Mouse (Mus musculus): ENCODE data around the gene Itga1. TPM values are rescaled to one million over a fixed set of nuclear protein-coding genes. Genes with fewer than 3 reads are reported as not detected.

Gene Itga1
- polyA plus RNA-seq, 1 experiment from 2014 or later = 8.2 TPM

- peak overlapping the region; percentile 3; the same call in 1 of the 2 replicates for H3K4me2 ChIP-seq (ENCODE audit: low read length)
- WGBS = 4% methylated on average over 9 of the region's 9 CpGs
- peaks cover 4% of the 10 kb centered on the region for H3K9me3 ChIP-seq (ENCODE audit: control insufficient read depth, low read length)
- H3K4me3 ChIP-seq (replicated peaks; ENCODE audit: low read depth, low read length) = no peak overlapping the region
- peaks cover 9% of the 10 kb centered on the region; the same call in 1 of the 2 replicates for H3K4me1 ChIP-seq (ENCODE audit: control insufficient read depth, insufficient read depth, low read length)
- H3K27ac ChIP-seq (replicated peaks; ENCODE audit: low read depth, low read length) = peak overlapping the region; percentile 65
- H3K36me3 ChIP-seq (ENCODE audit: control insufficient read depth, insufficient read depth, low read length) = no peaks in the 10 kb centered on the region
- DNase-seq (peak; percentile 86), ATAC-seq (ENCODE audit: low FRiP score, low TSS enrichment) (peak; percentile 93)
- H3K9ac ChIP-seq (replicated peaks; ENCODE audit: low read length) = 0 out of 2 replicates have a peak overlapping the region, but pooled peaks have one; percentile 0
- peaks cover 10% of the 10 kb centered on the region; the same call in 1 of the 2 replicates for H3K27me3 ChIP-seq (ENCODE audit: control insufficient read depth, insufficient read depth, low read length)
Observed at GRCm38 (mm10) chr13:114923331-114923730, 178.4 kb downstream of the Itga1 start.

DNA sequence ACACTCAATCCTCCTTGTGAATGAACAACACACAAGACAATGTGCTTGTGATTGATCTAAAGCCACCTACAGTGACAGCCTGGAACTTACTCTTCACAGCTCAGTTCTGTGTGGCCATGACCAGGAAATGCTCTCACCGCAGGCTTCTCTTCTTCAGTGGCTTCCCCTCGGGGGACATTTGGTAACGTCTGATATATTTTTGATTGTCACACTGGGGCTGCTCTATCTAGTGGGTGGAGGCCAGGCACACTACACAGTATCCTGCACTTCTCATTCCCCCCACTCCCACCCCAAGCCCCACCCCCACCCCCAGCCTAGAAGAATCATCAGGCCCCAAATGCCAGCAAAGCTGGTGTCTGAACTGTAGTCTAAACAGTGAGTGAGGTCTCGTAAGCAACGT, 186.0 kb downstream of the Itga1 start:
- H3K9ac ChIP-seq (replicated peaks; ENCODE audit: low read length) = no peak overlapping the region
- H3K4me1 ChIP-seq (ENCODE audit: control insufficient read depth, insufficient read depth, low read length) = no peaks in the 10 kb centered on the region
- no peak overlapping the region for H3K27ac ChIP-seq (replicated peaks; ENCODE audit: low read depth, low read length)
- DNase-seq (no peak), ATAC-seq (ENCODE audit: low FRiP score, low TSS enrichment) (no peak)
- no peaks in the 10 kb centered on the region for H3K27me3 ChIP-seq (ENCODE audit: control insufficient read depth, insufficient read depth, low read length)
- H3K4me3 ChIP-seq (replicated peaks; ENCODE audit: low read depth, low read length) = no peak overlapping the region
- H3K9me3 ChIP-seq (ENCODE audit: control insufficient read depth, low read length) = peaks cover 4% of the 10 kb centered on the region
- no peak overlapping the region for H3K4me2 ChIP-seq (ENCODE audit: low read length)
- H3K36me3 ChIP-seq (ENCODE audit: control insufficient read depth, insufficient read depth, low read length) = no peaks in the 10 kb centered on the region
- WGBS = 78% methylated on average over 5 of the region's 5 CpGs

DNA sequence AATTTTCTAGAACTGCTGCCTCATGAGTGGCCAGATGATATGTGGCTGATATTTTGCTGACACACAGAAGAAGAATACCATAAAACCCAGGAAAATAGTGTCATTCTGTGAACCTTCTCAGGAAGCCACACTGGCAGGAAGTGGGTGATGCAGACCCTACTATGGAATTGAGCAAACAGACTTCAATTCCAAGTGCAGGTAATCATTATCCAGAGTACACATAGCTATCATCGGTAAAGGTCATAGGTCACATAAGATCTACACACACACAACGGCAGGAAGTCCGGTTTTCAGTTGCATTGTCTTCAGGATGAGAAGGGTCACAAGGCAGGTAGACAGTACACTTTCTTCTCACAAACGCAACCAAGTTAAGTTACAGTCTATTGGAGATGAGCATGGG, 186.8 kb downstream of the Itga1 start:
- H3K9me3 ChIP-seq (ENCODE audit: control insufficient read depth, low read length) = peaks cover 1% of the 10 kb centered on the region
- ATAC-seq (ENCODE audit: low FRiP score, low TSS enrichment) (no peak), DNase-seq (no peak)
- H3K4me2 ChIP-seq (ENCODE audit: low read length) = no peak overlapping the region
- H3K4me3 ChIP-seq (replicated peaks; ENCODE audit: low read depth, low read length) = no peak overlapping the region
- no peaks in the 10 kb centered on the region for H3K36me3 ChIP-seq (ENCODE audit: control insufficient read depth, insufficient read depth, low read length)
- 88% methylated on average over 4 of the region's 4 CpGs for WGBS
- H3K4me1 ChIP-seq (ENCODE audit: control insufficient read depth, insufficient read depth, low read length) = no peaks in the 10 kb centered on the region
- H3K27ac ChIP-seq (replicated peaks; ENCODE audit: low read depth, low read length) = no peak overlapping the region
- no peak overlapping the region for H3K9ac ChIP-seq (replicated peaks; ENCODE audit: low read length)
- no peaks in the 10 kb centered on the region for H3K27me3 ChIP-seq (ENCODE audit: control insufficient read depth, insufficient read depth, low read length)

GRCm38 (mm10) chr13:114914559-114914958, 187.2 kb downstream of the Itga1 start:
- no peaks in the 10 kb centered on the region for H3K27me3 ChIP-seq (ENCODE audit: control insufficient read depth, insufficient read depth, low read length)

DNA sequence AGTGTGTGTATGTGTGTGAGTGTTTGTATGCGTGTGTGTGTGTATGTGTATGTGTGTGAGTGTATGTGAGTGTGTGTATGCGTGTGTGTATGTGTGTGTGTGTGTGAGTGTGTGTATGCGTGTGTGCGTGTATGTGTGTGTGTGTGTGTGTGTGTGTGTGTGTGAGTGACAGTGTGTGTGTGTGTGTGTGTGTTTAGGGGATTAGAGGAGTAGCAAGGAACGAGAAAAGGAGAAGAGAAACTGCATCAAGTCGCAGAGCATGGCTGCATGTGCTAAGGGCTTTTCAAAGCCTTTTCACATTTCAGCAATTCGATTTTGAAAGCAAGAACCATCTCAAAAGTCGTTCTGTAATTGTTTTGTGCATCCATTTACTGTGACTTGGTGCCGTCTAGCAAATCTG, 191.1 kb downstream of the Itga1 start:
- Histone ChIP-seq H3K9me3 (ENCODE audit: control insufficient read depth, low read length) (no peaks in the 10 kb centered on the region), H3K9ac (replicated peaks; ENCODE audit: low read length) (no peak overlapping the region), H3K27me3 (ENCODE audit: control insufficient read depth, insufficient read depth, low read length) (no peaks in the 10 kb centered on the region), H3K36me3 (ENCODE audit: control insufficient read depth, insufficient read depth, low read length) (no peaks in the 10 kb centered on the region), H3K4me1 (ENCODE audit: control insufficient read depth, insufficient read depth, low read length) (no peaks in the 10 kb centered on the region), H3K4me3 (replicated peaks; ENCODE audit: low read depth, low read length) (no peak overlapping the region), H3K27ac (replicated peaks; ENCODE audit: low read depth, low read length) (no peak overlapping the region), H3K4me2 (ENCODE audit: low read length) (no peak overlapping the region)
- WGBS = 79% methylated on average over 9 of the region's 9 CpGs
- ATAC-seq (ENCODE audit: low FRiP score, low TSS enrichment) (no peak), DNase-seq (no peak)

More at GRCm38 (mm10) chr13:114914559-114914958, 187.2 kb downstream of the Itga1 start:
- no peaks in the 10 kb centered on the region for H3K9me3 ChIP-seq (ENCODE audit: control insufficient read depth, low read length)
- no peak for ATAC-seq (ENCODE audit: low FRiP score, low TSS enrichment)
- no peak overlapping the region for H3K4me2 ChIP-seq (ENCODE audit: low read length)
- no peaks in the 10 kb centered on the region for H3K4me1 ChIP-seq (ENCODE audit: control insufficient read depth, insufficient read depth, low read length)
- no peak overlapping the region for H3K27ac ChIP-seq (replicated peaks; ENCODE audit: low read depth, low read length)
- H3K4me3 ChIP-seq (replicated peaks; ENCODE audit: low read depth, low read length) = no peak overlapping the region
- no peaks in the 10 kb centered on the region for H3K36me3 ChIP-seq (ENCODE audit: control insufficient read depth, insufficient read depth, low read length)
- no peak for DNase-seq
- WGBS = 88% methylated on average over 4 of the region's 4 CpGs
- H3K9ac ChIP-seq (replicated peaks; ENCODE audit: low read length) = no peak overlapping the region

- WGBS = 89% methylated on average over 5 of the region's 5 CpGs
- Histone ChIP-seq H3K9me3 (ENCODE audit: control insufficient read depth, low read length) (no peaks in the 10 kb centered on the region), H3K4me2 (ENCODE audit: low read length) (no peak overlapping the region), H3K9ac (replicated peaks; ENCODE audit: low read length) (no peak overlapping the region), H3K4me3 (replicated peaks; ENCODE audit: low read depth, low read length) (no peak overlapping the region), H3K27me3 (ENCODE audit: control insufficient read depth, insufficient read depth, low read length) (no peaks in the 10 kb centered on the region), H3K27ac (replicated peaks; ENCODE audit: low read depth, low read length) (no peak overlapping the region), H3K4me1 (ENCODE audit: control insufficient read depth, insufficient read depth, low read length) (no peaks in the 10 kb centered on the region), H3K36me3 (ENCODE audit: control insufficient read depth, insufficient read depth, low read length) (no peaks in the 10 kb centered on the region)
- DNase-seq (no peak), ATAC-seq (ENCODE audit: low FRiP score, low TSS enrichment) (no peak)
Observed at GRCm38 (mm10) chr13:114909514-114909913, 192.2 kb downstream of the Itga1 start.

GRCm38 (mm10) chr13:114907876-114908275, 193.9 kb downstream of the Itga1 start:
- H3K27ac ChIP-seq (replicated peaks; ENCODE audit: low read depth, low read length) = no peak overlapping the region
- no peak for ATAC-seq (ENCODE audit: low FRiP score, low TSS enrichment)

More at GRCm38 (mm10) chr13:114907876-114908275, 193.9 kb downstream of the Itga1 start:
- no peaks in the 10 kb centered on the region for H3K4me1 ChIP-seq (ENCODE audit: control insufficient read depth, insufficient read depth, low read length)
- H3K27me3 ChIP-seq (ENCODE audit: control insufficient read depth, insufficient read depth, low read length) = no peaks in the 10 kb centered on the region
- H3K9me3 ChIP-seq (ENCODE audit: control insufficient read depth, low read length) = no peaks in the 10 kb centered on the region
- no peak overlapping the region for H3K9ac ChIP-seq (replicated peaks; ENCODE audit: low read length)
- no peak overlapping the region for H3K4me2 ChIP-seq (ENCODE audit: low read length)
- H3K4me3 ChIP-seq (replicated peaks; ENCODE audit: low read depth, low read length) = no peak overlapping the region
- no peak for DNase-seq
- H3K36me3 ChIP-seq (ENCODE audit: control insufficient read depth, insufficient read depth, low read length) = no peaks in the 10 kb centered on the region
- 86% methylated on average over 4 of the region's 4 CpGs for WGBS

Other genes starting within 250 kb of the Itga1 start
- gene Itga2, start 169.9 kb downstream of the Itga1 start, polyA plus RNA-seq (2014; fragmentation: Nextera tagmentation; extraction: Ambion mirVana) = 1.2 and 2.1 TPM in 2 replicates
- gene Pelo, start 11.8 kb downstream of the Itga1 start, polyA plus RNA-seq (2014; fragmentation: Nextera tagmentation; extraction: Ambion mirVana) = 5.7 and 6.2 TPM in 2 replicates
- gene Gm49395, start within 50 bp of the Itga1 start, polyA plus RNA-seq (2014; fragmentation: Nextera tagmentation; extraction: Ambion mirVana) = 2.3 and 4.2 TPM in 2 replicates

Measured in midbrain, embryonic 14.5 days (tissue).